Mouse (Mus musculus): ENCODE data around the gene Snrpa1. TPM values are rescaled to one million over a fixed set of nuclear protein-coding genes. Genes with fewer than 3 reads are reported as not detected.

The Snrpa1 gene
- polyA plus RNA-seq (2017; shearing (Covaris generic)), result 144 TPM

DNA sequence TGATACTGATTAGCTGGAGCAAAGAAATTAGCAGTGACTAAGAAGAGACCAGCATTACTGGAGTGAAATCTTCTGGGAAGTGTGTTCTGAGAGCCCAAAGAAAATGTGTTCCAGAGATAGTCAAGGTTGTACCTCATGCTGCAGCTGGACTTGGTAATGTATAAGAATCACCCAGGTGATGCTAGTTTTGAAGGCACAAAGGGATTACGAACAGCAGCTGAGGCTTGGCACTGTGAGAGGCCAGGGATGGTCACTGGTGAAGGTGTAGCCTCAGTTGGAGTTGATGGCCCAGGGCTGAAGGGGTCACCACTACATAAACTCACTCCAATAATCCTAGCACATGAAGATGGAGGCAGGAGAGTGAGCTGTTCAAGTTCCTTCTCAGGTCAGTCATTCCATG, at the start of gene Snrpa1:
Gene Snrpa1 (plus strand): TSS at position 301 of the 400 bp plus-strand sequence.

DNA sequence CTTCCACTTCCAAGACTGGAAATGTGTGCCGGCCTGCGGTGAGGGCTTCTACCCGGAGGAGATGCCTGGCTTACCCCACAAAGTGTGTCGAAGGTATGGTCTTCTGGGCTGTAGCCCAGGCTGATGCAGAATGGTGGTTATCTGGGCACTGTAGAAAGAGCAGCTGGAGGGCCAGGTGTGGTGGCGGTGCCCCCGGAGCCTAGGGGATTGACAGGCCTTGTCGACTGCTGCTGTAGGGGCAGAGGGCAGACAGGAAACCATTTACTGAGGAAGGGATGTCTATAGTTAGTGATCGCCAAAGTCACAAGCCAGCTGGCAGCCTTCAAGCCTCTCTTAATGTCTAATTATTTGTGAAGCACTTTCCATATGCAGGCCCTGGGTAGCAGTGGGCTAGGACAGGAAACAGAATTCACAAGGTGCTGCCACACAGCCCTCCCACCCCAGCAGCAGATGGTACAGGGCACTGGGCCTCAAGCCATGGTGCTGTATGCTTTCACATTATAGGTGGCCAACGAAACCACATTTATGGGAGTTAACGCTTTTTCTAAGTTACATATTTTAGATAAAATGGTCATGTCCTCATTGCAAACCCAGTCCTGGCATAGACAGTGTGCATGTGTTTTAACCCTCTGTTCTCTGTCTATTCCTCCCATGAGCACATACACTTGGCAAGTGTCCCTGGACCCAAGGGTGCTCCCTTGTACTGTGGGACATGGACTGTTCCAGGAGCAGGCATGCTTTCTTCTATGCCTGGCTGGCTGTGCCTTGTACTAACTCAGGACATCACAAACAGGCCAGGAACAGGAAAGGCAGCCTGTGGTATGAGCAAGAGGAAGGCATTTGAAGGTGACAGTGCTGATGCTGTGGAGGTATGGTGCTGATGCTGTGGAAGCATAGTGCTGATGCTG, 15.0 kb upstream of the Snrpa1 start, which contains the start of gene Gm45213:
Gene Gm45213 (plus strand): TSS at position 51 of the 908 bp plus-strand sequence.

DNA sequence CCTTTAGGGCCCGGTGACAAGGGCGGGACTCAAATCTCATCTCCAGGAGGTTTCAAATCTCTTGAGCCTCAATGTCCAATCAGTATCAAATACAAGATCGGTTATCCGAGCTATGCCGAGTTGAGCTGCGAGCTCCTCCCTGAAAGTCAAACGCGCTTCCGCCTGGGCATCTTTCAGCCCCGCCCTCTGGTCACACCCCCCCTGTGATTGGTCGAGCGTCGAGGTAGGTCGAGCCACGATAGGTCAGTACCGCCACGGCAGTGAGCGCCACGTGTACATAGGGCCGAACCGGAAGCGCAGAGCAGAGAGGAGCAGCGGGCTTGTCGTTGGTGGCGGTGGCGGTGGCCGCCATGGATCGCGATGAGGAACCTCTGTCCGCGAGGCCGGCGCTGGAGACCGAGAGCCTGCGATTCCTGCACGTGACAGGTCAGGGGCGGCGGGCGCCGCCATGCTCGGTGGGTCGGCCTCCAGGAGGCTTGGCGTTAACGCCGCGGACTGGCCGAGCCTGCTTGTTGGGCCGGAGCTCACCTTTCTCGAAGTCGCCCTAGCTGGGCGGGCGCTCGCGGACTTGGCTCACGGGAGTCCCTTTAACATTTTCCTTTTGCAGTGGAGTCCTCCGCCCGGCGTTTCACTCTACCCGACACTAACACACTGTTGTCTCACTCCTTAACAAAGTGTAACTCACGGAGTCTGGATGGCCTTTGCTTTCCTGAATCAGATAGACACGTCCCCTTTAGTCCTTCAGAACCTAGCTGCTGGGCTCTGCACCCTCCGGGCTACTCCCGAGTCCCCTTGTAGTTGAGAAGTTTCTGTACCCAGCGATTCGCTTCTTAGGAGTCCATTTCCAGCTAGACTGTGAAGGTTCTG, 20.8 kb downstream of the Snrpa1 start, which contains the start of gene Selenos:
Gene Selenos (plus strand): TSS at position 286 of the 867 bp plus-strand sequence.

DNA sequence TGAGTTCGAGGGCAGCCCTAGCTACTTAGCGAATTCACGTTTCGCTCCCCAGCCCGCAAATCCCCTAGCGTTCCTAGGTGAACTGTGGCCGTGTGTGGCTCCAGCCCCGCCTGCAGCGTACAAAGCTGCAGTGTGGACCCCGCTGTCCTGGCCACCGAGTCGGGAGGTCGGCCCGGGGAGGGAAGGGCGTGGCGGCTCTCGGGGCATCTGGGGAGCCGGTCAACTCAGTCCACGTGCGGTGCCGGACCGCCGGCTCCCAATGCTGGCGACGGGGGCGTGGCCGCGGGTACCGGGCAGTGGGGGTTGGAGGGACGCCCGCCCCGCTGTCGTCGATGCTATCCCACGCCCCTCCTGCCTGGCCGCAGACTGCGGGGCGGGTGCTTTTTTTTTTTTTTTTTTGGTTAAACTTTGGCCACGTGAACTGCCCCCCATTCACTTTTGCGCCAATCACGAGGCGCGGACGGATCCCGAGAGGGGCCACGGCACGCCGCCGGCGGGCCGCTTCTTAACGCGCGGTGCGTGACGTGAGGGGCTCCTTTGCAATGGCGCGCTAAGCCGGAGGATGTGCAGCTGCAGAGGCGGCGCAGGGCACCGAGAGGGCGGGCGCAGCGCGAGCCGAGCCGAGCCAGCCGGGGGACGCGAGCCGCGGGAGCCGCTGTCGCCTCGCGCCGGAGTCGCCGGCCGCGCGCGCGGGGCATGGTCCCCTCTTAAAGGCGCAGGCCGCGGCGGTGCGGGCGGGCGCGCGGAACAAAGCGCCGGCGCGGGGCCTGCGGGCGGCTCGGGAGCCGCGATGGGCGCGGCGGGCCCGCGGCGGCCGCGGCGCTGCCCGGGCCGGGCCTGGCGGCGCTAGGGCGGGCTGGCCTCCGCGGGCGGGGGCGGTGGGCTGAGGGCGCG, 50.4 kb downstream of the Snrpa1 start, which contains the start of gene Chsy1:
Gene Chsy1 (plus strand): TSS at position 555 of the 894 bp plus-strand sequence.

Other genes with a start within 250 kb of the Snrpa1 start
- gene Pcsk6, start 197.3 kb upstream of the Snrpa1 start, polyA plus RNA-seq (2017; shearing (Covaris generic)), result not detected
- gene Gm45213, start 15.4 kb upstream of the Snrpa1 start, polyA plus RNA-seq (2017; shearing (Covaris generic)), result not detected
- 131 TPM for gene Selenos, start 20.6 kb downstream of the Snrpa1 start, polyA plus RNA-seq (2017; shearing (Covaris generic))
- 2.5 TPM for gene Chsy1, start 50.5 kb downstream of the Snrpa1 start, polyA plus RNA-seq (2017; shearing (Covaris generic))